Mouse (Mus musculus) right cerebral cortex, postnatal 14 days (tissue): Measurements from ENCODE around the gene Nrk.

Experiments used
- DNase-seq: peaks from one replicate; pipeline ENCODE4 v3.0.0; 2022

Nrk gene

DNA sequence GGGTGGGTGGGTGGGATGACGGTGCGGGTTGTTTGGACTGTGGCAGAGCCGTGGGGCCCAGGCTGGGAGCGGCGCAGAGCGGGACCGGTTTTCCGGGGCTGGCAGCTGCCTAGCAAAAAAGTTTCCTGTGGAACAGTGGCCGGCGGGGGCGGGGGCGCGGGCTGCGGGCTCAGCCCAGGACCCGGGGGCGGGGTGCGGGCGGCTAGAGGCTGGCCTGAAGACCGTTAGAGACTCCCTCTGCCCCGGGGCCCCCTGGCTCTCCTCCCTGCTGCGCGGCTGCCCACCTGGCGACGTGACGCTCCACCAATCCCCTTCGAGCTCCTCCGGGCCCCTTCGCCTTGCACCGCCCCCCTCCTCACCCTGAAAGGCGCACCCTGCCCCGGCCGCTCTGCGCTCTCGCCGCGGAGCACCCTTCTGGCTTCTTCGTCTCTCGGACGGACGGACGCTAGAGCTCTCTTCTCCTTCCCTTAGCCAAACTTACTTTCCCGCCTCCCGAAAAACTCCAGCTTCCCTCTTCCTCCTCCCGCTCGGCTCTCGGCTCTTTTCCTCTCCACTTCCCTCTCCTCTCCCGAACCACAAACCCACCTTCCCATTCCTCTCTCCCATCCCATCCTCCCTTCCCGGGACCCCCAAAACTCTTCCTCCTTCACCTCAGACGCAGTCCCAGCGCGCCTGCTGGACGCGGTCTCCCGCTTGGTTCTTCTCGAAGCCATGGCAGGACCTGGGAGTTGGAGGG is at the start of gene Nrk:
Gene Nrk (plus strand): TSS at position 390 of the 736 bp plus-strand sequence.
- DNase-seq, result no peak

DNA sequence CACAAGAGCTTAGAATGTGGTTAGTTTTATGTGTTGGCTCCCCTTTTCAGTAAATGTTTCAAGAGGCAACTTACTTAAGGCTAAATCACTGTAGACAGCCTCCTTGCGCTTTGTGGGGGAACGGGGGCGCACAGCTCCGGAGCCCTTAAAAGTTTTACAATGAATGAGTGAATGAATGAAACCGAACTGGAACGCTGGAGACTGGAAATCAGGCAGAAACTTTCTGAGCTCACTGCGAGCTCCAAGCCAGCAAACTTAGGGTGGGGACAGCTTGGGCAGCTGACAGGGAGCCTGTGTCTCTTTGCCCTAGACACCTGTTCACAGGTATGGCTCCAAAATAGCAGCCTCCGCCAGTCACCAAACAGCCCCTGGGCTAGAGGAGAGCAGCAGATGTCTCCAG is 864 bp upstream of the Nrk start:
- no peak for DNase-seq

GRCm38 (mm10) chrX:138914777-138915114 is 516 bp downstream of the Nrk start:
- DNase-seq, result no peak

GRCm38 (mm10) chrX:138919030-138919429 is 4.8 kb downstream of the Nrk start:
- no peak for DNase-seq

GRCm38 (mm10) chrX:138943905-138944304 is 29.7 kb downstream of the Nrk start:
- no peak for DNase-seq

- DNase-seq, result no peak
Observed at GRCm38 (mm10) chrX:138960713-138961112, 46.5 kb downstream of the Nrk start.

GRCm38 (mm10) chrX:138978501-138978900 is 64.3 kb downstream of the Nrk start:
- no peak for DNase-seq

- no peak for DNase-seq
Observed at GRCm38 (mm10) chrX:138979249-138979648, 65.0 kb downstream of the Nrk start.

GRCm38 (mm10) chrX:139014524-139014923 is 100.3 kb downstream of the Nrk start:
- no peak for DNase-seq

DNA sequence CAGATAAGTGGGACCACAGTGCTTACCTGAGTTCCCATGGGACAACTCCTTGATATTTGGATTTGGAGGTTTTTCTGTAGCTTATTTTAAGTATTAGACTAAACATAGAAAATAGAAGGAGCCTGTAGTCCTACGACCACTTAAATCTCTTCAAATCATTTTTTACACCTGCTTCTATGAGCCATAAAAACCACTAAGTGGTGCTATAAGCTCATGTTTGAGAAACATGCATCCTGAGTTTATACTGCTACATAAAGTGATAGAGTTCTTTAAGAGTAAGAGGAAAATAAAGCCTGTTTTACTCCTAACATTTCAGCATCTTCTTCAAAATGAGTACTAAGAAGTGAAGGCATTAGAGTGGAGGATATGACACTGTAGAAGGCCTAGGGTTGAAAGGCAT is 102.3 kb downstream of the Nrk start:
- no peak for DNase-seq

DNA sequence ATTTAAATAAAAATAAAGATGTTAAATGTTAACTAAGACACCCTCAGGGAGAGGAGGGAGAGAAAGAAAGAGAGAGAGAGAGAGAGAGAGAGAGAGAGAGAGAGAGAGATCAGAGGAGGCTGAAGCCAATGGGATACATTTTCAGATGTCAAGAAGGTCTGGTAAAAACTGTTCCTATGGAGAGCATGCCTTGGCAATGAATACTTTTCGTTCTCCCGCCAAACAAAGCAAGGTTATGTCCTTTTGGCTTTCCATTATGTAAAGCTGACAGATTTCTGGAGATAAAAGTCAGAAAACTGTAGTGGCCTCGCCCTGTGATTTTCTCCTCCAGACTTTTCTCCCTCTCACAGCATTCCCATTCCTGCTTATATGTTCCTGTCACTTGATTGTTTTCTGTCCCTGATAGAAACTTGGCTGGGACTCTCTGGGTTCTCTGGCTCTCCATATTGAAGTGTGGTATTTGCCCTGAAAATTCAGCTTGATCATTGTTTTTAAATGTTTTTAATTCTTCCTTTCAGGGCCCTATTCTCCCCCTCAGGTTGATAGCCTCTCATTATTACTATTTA is 112.4 kb downstream of the Nrk start:
- DNase-seq, result no peak

DNA sequence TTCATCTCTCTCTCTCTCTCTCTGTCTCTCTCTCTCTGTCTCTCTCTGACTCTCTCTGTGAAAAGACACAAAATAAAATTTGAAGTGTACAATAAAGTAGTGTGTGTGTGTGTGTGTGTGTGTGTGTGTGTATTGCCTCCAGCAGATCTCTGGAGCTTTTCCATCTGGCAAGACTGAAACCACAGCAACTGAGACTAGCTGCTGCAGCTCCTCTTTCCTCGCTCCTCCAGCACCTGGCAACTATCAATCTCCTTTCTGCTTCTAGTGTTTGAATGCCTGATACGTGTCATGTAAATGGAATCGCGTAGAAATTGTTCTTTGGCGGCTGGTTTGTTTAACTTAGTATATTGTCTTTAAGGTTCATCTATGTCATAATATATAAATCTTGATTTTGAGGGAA is 113.1 kb downstream of the Nrk start:
- DNase-seq, result no peak

- DNase-seq, result no peak
Observed at GRCm38 (mm10) chrX:139027909-139028308, 113.7 kb downstream of the Nrk start.

DNA sequence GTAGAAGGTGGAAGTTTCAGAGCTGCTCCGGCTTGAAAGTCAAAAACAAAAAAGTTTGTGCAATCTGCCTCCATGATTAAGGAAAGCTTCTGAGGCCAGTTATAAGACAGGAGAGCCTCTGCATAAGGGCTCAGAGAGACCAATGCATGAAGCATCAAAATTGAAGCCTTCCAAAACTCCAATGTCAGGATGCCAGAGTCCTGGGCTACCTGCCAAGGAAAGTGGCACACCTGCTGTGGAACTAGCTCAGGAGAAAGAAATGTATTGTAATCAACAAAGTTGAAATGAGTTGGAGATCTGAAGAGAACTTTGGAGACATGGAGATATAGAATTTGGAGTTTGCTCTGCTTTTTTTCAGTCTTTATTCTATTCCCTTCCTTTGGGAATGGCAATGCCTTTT is 123.4 kb downstream of the Nrk start:
- no peak for DNase-seq

DNA sequence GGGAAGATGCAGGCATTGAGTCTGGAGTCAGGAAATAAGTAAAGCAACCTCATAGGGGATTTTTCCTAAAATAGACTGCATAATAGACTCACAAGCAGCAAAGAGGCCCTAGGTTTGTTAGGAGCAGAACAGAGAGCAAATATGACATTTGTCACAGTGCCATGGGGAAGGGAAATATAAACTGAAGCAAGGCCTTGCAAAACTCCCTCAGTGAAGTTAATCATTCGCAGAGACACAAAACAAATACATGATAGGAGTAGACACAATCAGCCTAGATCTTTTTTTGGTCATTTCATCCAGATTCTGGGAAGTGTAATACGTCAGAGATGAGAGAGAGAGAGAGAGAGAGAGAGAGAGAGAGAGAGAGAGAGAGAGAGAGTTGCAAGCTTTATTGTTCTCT is 125.1 kb downstream of the Nrk start:
- no peak for DNase-seq

DNA sequence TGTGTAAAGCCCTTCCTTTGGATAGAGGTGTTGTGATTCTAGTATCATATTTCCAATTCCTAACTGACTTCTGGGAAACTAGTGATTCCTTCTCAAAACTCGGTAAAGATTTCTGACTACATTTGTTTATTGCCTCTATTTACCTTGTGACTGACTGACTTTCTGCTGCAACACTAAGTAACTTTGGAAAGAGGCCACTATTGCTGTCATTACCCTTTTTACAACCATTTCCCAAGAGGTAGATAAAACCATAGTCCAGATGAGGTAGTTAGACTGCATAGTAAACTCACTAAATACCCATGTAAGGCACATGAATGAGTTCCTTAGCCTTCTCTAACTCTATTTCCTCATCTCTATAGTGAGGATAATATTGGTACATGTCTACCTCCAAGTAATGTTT is 126.9 kb downstream of the Nrk start:
- no peak for DNase-seq

GRCm38 (mm10) chrX:139051976-139052375 is 137.7 kb downstream of the Nrk start:
- DNase-seq, result no peak

DNA sequence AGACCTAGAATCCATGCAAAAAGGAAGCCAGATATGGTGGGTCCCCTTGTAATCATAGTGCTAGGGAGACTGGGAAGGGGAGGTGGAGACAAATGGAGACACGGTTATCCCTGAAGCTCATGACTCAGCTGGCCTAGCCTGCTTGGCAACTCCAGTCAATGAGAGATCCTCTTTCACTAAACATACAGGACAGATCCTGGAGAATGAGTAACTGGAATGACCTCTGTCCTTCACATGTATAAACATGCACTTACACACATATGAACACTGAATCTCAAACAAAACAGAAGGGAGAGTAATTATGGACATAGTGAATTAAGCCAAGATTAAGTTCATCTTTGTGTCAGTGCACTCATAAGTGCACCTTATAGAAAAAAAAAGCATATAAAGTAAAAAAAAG is 138.9 kb downstream of the Nrk start:
- DNase-seq, result no peak
